Mouse (Mus musculus): ENCODE results near the gene Tmcc2. TPM values are rescaled to one million over a fixed set of nuclear protein-coding genes. Genes with fewer than 3 reads are reported as not detected.

The Tmcc2 gene
- total RNA-seq, 2 experiments from 2014 or later, result 15.2 to 30.9 TPM

DNA sequence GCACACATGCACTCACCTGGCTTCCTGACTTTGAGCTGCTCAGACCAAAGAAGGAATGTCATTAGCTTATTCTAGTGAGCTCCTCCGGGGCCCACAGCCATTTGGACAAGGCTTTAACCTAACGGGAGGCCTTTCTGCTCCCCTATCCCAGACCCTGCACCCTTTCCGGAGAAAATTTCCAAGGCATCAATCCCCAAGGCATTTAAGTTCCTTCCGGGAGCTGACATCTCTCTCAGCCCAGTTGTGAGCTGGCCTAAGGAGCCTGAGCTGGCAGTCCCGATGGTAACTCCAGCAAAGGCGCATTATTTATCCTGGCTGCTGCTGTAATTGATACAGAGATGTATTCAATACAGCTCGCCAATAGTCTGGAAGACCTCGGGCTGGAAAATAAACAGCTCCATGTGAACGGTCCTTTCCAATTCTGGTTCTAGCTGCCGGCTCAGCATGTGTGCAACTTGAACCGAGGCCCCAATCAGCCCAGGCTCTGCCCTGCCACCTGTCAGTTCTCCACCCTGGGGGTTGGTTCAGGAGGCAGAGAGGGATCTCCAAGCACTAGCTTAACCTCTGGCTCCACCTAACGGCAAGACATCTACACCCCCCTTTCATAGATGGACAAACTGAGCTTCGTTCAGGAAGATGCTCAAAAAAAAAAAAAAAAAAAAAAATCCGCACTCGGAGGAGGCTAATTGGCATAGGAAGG lies 1.0 kb downstream of the Tmcc2 start:
- DNase-seq, result no peak

DNA sequence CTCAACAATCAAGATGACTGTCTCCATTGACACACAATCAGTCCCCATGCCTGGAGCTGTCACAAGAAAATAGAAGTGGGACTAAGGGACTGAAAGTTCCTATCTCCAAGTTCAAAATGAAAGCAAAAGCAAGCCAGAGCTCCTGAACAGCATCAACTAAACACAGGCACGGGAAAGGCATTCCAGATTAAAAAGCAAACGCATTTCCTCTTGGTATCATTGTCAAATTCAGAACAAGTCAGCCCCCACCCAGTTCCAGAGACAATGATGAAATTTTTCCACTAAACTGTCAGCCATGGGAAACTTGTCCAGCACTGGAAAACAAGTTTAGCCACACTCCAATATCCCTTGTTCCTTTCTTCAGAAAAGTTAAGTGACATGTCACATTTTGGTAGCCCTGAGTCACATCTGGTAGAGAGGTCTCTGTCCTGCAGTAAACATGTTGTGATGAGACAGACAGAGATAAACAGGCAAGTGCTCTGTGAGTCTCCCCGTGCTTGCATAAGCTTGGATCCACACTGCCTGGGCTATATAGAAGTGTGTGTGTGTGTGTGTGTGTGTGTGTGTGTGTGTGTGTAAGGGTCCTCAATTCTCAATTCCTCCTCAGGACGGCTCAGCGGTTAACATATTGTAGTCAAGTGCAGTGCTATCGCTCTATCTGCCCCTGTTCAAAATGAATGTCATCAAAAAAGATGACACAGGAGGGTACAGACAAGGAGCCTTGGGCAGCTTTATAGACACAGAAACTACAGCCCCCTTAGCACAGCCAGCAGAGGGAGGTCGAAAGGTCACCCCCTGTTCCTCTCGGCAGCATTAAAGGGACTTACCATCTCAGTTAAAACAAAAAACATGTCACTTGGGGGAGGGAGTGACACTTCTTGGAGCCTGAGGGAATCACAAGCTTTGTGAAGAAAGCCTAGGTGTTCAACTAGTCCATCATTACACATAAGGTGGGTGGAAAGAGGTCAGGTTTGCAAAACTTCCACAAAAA lies 2.0 kb downstream of the Tmcc2 start:
- no peak for DNase-seq

DNA sequence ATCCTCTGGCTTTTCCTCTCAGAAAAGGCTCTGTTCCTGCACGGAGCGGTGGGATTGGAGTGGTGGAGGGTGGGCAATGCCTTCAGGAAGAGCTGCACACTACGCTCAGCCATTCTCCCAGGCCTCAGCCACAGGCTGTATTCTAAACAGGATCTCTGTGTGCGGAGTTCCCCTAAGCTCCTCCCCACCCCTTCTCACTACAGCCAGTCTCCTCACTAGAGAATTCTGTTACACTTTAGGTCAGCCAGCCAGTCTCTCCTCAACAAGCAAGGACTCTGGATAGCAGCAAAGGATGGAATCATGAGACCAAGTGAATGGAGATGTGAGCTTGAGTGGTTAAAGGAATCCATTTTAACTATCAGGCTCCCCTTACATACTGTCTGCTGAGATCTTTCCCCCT lies 3.1 kb downstream of the Tmcc2 start:
- no peak for DNase-seq

DNA sequence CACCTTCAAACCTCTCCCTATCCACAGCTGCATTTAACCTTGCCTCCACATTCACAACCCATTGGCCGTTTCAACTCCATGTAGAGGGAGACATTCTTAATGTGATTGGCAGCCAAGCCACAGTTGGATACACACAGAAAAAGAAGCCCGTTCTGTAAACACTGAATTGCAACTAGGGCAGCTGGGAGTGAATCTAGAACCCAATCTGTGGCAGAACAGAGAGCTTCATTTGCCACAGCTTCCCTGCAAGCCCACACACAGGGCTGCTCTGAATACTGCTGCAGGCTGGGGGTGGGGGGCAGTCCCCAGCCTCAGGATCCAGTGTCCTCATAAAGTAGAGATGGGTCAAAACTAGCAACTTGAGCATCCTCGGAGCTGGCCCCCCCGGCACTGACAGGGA lies 4.8 kb downstream of the Tmcc2 start:
- no peak for DNase-seq

DNA sequence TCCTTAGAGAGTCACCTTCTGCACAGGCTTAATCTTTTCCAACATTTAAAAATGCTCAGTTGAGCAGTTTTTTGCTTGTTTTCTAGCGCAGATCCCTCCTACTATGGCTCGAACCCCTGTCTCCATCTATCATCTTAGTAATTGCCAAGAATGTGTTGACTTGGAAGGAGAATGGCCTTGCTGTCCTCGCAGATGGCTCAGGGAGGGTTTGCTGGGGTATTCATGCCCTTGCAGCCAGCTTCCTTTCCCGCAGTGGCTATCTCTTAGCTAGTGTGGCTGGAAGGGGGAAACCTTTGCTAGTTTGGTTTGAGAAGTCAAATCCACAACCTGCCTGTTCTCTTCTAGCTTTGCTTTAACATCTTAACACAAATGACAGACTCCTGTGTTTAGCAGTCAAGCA lies 5.4 kb downstream of the Tmcc2 start:
- no peak for DNase-seq

DNA sequence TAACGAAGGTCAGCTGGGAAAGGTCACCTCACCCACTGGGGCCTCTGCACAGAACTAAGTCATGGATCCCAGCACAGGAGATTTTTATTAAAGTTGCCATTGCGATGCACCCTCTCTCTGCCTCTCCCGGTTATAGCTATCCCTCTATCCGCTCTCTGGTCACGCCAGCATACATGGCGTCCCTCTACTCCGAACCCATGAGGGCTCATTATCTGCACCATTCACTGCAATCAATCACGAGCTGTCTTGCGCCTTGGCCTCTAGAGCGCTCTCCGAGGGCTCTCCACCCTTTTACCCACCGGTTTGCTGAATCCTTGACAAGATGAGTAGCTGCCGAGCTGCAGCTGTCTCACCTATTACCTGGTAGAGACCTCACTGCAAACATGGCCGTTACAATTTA lies 5.8 kb downstream of the Tmcc2 start:
- DNase-seq, result no peak

DNA sequence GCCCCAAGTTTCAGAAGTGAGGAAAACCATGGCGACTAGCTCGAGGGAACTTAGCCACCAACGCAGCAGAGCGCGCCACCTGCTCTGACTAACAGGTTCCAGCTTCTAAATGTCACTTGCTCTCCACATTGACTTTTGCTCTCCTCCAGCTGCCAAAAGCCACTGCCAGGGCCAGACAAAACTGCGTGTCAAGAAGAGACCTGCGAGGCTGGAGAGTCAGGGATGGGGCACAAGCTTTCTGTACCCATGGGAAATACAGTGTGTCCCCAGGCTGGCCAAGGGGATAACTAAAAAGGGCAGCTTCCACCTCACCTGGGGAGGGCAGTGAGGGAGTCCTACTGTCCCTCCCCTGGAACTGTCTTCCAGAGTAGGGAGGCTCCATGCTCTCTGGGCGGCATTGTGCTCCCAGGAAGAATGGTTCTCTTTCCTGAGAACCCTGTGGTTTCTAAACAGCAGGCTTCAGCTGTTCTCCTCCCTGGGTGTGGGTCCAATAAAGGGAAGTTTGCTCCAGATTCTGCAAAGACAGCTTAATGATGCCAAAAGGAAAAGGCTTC lies 7.0 kb downstream of the Tmcc2 start:
- no peak for DNase-seq

DNA sequence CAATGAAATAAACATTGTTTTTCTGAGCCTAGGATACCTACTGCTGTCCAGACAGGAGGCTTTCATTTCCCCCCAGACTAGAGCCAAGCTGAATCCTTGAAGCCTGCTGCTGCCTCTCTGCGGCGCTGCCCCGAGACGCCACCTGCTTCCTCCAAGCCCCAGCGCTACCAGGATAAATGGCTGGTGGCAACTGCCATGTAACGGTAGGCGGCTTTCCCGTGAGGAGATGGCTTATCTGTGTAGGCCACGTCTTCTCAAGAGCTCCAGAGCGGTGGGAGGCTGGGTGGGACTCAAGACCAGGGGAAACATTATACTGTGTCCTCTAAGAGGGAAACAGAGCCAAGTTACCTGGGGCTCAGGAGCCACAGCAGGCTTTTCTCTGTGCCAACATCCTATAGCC lies 9.2 kb downstream of the Tmcc2 start:
- DNase-seq, result no peak

DNA sequence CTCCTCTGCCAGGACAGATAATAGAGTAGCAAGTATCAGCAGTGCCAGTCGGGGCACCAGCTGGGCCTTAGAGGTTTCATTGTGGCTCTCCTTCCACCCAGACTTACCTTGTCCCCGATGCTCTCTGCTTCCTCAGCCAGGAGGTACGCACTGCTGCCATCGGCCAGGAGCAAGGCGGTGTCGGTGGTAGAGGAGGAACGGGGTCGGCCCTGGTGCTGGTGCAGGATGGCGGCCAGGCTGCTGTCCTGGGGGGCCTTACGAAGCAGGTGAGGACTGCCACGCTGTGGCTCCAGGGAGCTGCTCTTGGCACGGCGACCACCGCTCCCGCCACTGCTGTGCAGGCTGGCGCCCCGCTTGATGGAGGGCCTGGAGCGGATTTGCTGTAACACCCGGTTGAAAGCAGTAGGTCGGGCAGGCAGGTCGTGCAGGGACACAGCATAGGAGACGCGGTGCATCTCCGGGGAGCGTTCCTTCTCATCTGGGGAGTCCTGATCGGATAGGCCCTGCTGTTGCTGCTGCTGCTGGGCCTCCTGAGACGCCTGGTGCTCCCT lies 10.5 kb downstream of the Tmcc2 start:
- DNase-seq, result no peak

DNA sequence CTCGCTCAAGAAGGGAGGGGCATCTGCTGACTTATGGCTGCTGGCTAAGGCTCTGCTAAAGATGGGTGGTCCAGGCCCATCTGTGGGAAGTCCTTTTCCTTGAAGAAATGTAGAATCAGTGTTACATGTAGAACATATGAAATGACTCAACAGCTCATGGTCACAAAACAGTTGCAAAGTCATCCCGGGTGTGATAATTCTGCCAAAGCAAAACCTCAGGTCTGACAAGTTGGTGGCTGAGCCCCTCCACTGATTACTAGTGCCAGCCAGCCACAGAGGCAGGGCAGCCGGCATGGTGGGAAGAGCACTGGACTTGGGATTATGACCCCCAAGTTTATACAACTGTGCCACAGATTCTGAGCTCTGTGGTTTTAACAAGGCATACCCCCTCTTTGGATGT lies 13.3 kb downstream of the Tmcc2 start:
- peak; percentile 2 for DNase-seq

DNA sequence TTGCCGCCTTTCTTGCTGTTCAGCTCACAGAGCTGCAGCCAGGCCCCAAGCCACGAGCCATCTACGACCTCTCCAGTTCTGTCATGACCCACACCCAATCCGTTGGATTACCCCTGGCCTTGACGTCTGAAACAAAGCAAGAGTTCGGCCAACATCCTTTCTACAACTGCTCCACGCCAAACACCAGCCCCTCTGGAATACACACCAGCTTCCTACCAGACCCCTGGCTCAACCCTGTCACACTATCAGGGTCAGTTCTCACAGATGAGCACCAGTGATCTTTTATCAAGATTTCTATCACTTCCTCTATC lies 14.1 kb downstream of the Tmcc2 start:
- DNase-seq, result peak; percentile 12

DNA sequence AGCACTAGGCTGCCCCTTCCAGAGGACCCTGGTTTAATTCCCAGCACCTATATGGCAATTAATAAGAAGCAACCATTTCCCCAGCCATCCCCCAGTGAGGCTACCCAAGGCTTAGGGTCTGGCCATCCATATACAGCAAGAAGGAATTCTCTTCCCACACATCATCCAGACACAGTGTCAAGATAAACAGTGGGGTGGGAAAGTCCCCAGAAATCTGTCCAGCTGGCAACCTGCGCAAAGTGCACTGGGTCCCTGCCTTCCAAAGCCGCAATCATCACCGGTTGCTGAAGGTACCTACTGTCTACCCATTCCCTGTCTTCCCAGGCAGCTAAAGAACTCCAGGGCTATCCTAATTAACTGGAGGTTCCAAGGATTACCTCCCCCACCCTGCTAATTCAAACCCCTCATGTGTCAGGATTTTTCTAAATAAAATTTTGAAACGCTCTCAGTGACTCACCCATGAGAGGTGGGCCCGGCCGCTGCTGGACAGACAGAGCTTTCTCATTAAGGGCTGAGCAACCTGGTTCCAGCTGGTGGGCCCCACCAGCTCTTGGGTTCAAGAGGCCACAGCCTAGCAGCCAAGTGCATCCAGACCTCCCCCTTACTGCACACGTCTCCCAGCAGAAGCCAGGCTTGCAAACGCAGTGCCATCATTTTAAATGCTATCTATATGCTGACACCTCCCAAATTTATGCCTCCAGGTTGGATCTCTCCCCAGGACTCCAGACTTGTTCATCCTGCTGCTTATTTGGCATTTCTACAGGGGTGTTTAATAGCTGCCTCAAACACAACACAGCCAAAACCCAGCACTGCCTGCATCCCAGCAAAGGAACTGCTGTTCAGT lies 14.6 kb downstream of the Tmcc2 start:
- DNase-seq, result no peak

DNA sequence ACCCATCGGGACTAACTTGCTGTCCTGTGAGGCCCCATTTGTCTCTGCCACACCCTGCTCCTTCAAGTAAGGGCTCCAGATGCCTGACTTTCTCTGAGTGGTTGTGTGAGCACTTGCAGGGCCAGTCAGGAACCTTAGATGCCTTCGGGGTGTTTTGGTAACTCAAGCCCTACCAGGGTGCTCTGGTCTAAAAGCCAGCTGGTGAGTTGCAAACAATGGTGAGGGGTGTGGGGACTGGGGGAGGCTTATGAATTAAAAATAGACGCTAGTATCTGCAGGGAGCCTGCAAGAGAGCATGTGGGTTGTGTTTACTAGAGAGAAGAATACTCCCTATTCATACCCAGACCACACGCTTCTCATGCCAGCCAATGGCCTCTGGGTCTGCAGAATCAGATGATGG lies 15.8 kb downstream of the Tmcc2 start:
- DNase-seq, result no peak

DNA sequence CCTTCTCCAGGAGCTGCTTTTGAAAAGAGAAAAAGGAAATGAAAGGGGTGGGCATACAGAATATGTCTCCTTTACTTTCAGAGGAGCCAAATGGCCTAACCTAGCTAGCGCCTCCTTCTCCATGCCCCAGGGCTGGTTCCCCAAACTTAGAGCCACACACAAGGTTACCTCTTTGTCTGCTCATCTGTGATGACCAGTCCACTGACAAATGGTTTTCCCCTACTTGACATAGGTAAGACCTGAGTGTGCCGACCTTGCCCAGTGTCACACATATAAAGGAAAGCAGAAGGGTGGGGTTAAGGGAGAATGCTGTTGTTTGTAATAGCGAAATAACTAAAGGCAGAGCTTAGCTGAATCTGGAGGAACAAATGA lies 16.2 kb downstream of the Tmcc2 start:
- DNase-seq, result no peak

DNA sequence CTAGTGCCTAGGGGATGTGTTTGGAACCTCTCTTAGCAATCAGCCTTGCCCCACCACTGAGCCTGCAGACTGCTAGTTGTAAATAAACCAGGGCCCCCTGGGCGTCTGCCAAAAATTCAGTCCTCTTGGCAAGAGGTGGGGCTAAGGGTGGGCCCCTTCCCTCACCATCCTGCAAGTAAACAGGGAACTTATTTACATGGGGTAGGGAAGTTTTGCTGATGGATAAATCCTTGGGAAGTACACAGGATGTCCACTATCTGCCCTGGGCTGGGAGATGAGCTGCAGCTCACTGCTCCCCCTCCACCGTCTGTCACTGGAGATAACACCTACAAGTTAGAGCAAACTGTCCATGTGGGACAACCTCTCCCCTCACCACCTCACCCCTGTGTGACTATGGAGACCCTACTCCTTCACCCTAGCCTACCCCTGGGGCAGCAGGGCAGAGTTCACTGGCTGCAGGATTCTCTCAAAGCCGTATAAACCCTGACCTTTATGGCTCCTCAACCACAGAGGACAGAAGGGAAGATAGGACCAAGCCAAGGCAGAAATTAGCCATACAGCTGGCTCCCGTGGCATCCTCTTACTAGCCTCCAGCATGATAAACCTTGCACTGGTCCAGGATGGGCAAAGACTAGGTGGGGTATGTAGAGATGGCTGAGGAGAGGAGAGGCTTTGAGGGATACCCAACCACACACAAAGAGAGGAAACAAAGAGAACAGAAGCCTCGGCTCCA lies 16.8 kb downstream of the Tmcc2 start:
- DNase-seq, result peak; percentile 52

DNA sequence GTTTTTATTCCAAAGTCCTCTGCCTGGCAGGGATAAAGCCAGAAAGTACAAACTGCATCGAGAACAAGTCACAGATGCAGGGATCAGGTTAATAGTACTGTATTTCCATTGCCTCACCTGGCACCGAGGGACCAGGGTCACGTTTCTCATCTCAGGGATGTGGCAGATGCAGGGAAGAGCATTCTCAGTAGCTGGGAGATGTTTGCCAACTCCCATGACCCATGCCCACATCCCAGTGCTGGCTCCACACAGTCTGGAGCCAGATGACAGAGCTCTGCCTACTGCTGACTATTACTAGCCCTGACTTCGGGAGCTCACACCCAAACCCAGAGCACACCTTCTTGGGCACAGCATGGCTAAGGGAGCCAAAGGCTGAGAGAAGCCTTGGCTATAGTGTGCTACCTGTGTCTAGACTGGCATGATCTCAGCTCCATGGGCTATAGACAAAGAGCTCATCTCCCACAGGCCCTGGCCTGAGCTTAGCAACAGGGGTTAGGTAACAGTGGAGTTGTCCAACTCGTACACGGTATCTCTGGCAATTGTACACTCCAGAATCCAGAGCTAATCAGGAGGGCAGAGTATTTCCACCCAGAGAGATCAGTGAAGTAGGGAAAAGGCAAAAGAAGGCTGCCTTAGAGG lies 18.1 kb downstream of the Tmcc2 start:
- no peak for DNase-seq

DNA sequence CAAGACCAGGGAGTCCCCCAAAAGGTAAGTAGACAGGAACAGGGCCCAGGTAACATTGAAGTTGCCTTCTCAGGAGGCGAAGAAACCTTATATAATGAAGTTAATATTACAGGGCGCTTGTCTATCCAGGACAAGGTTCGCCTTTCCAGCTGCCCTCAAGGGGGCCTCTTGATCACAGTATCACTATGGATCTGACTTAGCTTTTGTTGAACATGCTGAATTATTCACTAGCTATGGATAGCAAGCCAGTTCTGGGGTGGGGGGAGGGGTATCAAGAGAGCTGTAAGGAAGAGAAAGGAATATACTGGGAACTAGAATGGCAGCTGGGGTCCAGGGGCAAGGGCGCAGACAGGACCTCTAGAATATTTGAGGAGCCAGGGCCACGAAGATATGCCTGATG lies 18.7 kb downstream of the Tmcc2 start:
- no peak for DNase-seq

DNA sequence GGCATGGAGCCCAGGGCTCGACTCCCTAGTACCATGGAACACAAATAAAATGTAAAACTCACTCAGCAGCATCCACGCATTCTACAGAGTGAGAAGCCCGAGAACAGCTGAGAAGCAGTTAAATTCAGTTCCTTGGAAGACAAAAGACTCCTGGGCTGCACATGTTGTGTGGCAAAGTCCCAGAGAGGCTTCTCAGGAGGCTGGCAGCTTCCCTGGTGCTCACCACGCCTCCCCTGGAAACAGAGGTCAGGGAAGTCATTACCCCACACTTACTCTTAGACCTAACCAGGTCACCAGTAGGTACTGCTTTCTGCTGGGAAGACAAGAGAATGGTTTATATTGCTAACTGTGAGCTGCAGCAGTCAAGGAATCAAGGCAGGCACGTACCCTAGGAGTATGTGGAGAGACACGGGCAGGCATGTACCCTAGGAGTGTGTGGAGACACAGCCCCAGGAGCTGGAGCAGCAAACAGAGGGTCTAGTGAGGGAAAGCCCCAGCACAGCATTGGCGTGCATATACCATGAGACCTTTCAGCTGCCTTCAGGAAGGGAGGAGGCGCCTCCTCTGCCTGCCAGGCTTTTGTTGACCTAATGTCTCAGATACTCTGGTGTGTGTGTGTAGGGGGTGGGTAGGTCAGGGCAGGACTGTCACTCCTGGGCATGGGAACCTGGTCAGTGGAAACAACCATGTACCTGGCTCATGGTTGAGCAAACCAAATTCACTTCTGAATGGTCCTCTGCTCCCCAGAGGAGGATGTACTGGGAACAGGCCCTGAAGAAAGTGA lies 19.6 kb downstream of the Tmcc2 start:
- no peak for DNase-seq

DNA sequence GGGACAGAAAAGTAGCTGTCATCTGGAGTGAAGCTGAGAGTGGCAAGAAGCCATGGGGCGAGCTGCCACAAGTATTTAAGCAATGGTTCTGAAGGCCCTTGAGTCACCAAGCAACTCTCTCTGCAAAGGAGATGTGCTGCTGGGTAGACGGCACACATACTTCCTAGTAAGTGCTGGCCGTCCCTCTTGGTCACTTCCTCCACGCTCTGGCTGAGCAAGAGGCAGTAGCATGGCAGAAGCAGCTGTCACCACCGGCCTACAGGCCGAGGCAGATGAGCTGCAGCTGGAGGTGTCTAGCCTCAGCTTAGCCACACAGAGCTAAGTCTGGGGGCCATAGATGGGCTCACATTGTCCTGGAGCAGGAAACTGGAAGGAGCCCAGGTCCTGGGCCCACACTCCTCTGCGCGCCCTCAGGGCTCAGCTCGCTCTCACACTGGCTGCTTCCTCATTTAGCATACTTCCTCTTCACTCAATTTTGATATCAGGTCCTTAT lies 20.4 kb downstream of the Tmcc2 start:
- DNase-seq, result peak; percentile 60

Data from adrenal gland, postnatal 10 days (tissue).